Comparison of ENCODE assay signal across 9 mouse cellular contexts in the genomic region with DNA sequence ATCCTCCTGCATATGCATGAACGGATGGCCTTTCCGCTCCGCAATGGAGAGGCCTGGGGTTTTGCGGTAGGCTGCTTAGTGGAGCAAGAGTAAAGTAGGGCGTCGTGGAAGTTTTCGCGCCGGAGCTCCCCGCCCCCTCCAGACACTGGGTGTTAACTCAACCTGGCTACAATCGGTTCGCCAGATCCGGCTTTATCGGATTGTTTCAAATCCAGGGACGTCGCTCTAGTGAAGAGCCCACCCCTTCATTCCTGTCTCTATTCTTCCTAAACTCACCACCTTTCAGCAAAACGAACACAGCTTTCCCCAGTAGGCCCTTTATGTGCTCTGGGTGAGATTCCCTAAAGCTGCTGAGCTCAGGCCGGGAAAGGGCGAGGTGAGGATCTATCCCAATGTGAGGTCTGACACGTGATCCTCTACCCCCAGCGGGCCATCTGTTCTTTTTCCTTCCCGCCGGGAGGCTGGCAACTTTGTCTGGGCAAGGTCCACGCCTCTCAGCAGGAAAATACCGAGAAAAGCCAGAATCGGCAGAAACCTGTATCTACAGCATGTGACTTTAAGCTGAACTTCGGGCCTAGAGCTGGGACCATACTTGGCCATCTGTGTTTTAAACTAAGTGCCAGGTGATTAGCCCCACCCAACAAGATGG. TPM values are rescaled to one million over a fixed set of nuclear protein-coding genes. Genes with fewer than 3 reads are reported as not detected.
DNase-seq lines count a peak whose midpoint lies in the region; ATAC-seq and TF ChIP-seq lines count a peak whose summit lies in the region.
"Had no signal": no experiment of that assay in that cellular context is flagged by ENCODE, and none has a peak within 500 bp of the region (broad histone marks: within the 10 kb centered on the region; RNA-seq: fewer than 3 reads in every experiment).

No protein-coding gene starts in this region.

- H3K4me1 ChIP-seq in forebrain, embryonic 11.5 days (replicated peaks; ENCODE audit: control insufficient read depth, insufficient read depth, low read length) = peaks cover 17% of the 10 kb centered on the region
- H3K4me1 ChIP-seq in stomach, embryonic 16.5 days (ENCODE audit: control insufficient read depth, insufficient read depth, low read length) = peaks cover 29% of the 10 kb centered on the region

- peak overlapping the region; percentile 16 for H3K9ac ChIP-seq in forebrain, embryonic 11.5 days (ENCODE audit: low read length)
- H3K9ac ChIP-seq in stomach, embryonic 16.5 days (ENCODE audit: low read length) = peak overlapping the region; percentile 72

- peak; percentile 8; the same call in 1 of the 2 replicates for ATAC-seq in forebrain, embryonic 11.5 days (replicated peaks; ENCODE audit: low FRiP score)
- no peak for ATAC-seq in stomach, embryonic 16.5 days (ENCODE audit: insufficient read depth, low FRiP score)

- peak; percentile 63 to 74 for DNase-seq in layer of hippocampus, postnatal 14 days (ENCODE audit: low spot score in 2 of 2)
- DNase-seq in layer of hippocampus, adult 9-10 months (ENCODE audit: low spot score) = no peak
- DNase-seq in brain, embryonic 14.5 days (ENCODE audit: low read depth) = peak; percentile 72
- peak; percentile 67 for DNase-seq in forebrain, embryonic 11.5 days (ENCODE audit: low spot score)
- DNase-seq in heart, postnatal 14 days = peak; percentile 64 to 66
- peak; percentile 90 to 95 for DNase-seq in kidney, postnatal 36 days
- DNase-seq in lung, postnatal 4 days = peak; percentile 33 to 55

- H3K4me2 ChIP-seq in forebrain, embryonic 11.5 days (ENCODE audit: low read depth, low read length, severe bottlenecking) = peak overlapping the region; percentile 60
- H3K4me2 ChIP-seq in stomach, embryonic 16.5 days (ENCODE audit: low read depth, low read length) = peak overlapping the region; percentile 89

- WGBS in forebrain, embryonic 11.5 days = 1% methylated on average over 27 of the region's 27 CpGs
- WGBS in stomach, embryonic 16.5 days = 7% methylated on average over 27 of the region's 27 CpGs

- H3K27ac ChIP-seq in forebrain, embryonic 11.5 days (ENCODE audit: low read depth, low read length) = no peak overlapping the region
- peak overlapping the region; percentile 96 for H3K27ac ChIP-seq in stomach, embryonic 16.5 days (ENCODE audit: low read length)

- H3K36me3 ChIP-seq in forebrain, embryonic 11.5 days (ENCODE audit: control insufficient read depth, insufficient read depth, low read length) = no peaks in the 10 kb centered on the region
- no peaks in the 10 kb centered on the region for H3K36me3 ChIP-seq in stomach, embryonic 16.5 days (ENCODE audit: control insufficient read depth, insufficient read depth, low read length)

- TF ChIP-seq POLR2A in brain, embryonic 14.5 days (IDR thresholded peaks at IDR 0.05; ENCODE audit: borderline replicate concordance, extremely low read depth, insufficient read depth, insufficient read length, poor library complexity, severe bottlenecking) = no peak

- peaks cover 24% of the 10 kb centered on the region for H3K27me3 ChIP-seq in forebrain, embryonic 11.5 days (ENCODE audit: control insufficient read depth, insufficient read depth, low read length)
- peaks cover 7% of the 10 kb centered on the region; the same call in 1 of the 2 replicates for H3K27me3 ChIP-seq in stomach, embryonic 16.5 days (ENCODE audit: control insufficient read depth, insufficient read depth, low read length)

- H3K4me3 ChIP-seq in forebrain, embryonic 11.5 days (ENCODE audit: low read depth, low read length) = peak overlapping the region; percentile 37
- peak overlapping the region; percentile 51 for H3K4me3 ChIP-seq in stomach, embryonic 16.5 days (replicated peaks; ENCODE audit: low read length)

- no peaks in the 10 kb centered on the region for H3K9me3 ChIP-seq in forebrain, embryonic 11.5 days (ENCODE audit: control insufficient read depth, low read length)
- no peaks in the 10 kb centered on the region for H3K9me3 ChIP-seq in stomach, embryonic 16.5 days (replicated peaks; ENCODE audit: control insufficient read depth, low read length)

- TF ChIP-seq CTCF in brain, embryonic 14.5 days (IDR thresholded peaks at IDR 0.05; ENCODE audit: borderline replicate concordance, extremely low read depth, insufficient read depth, insufficient read length) = no peak

- intact Hi-C loops in heart, postnatal 14 days (cut with DNase I) = no loop called here

RNA-seq across cellular contexts. Expression of gene Klf9, which starts 4.7 kb away (rescaled TPM):
- 100 to 1,000 TPM; 185 to 203 TPM for total RNA-seq in layer of hippocampus, postnatal 14 days (2021)
- 1.1 and 1.6 TPM in 2 replicates for polyA plus RNA-seq in brain, embryonic 14.5 days (2012; rRNA removed)
- 0.86 and 0.91 TPM in 2 replicates for polyA plus RNA-seq in forebrain, embryonic 11.5 days (2014; fragmentation: Nextera tagmentation; extraction: Ambion mirVana)
- total RNA-seq in heart, postnatal 14 days (2021) = 100 to 1,000 TPM; 137 to 150 TPM
- 7.1 and 7.9 TPM in 2 replicates for polyA plus RNA-seq in stomach, embryonic 16.5 days (2015; fragmentation: Nextera tagmentation; extraction: Ambion mirVana)
- total RNA-seq: MEL had no signal
